Mouse (Mus musculus): ENCODE data around the gene Babam2. TPM values are rescaled to one million over a fixed set of nuclear protein-coding genes. Genes with fewer than 3 reads are reported as not detected.

Babam2 gene
- total and polyA plus RNA-seq, 2 experiments from 2014 or later, result 31.2 to 66.2 TPM

DNA sequence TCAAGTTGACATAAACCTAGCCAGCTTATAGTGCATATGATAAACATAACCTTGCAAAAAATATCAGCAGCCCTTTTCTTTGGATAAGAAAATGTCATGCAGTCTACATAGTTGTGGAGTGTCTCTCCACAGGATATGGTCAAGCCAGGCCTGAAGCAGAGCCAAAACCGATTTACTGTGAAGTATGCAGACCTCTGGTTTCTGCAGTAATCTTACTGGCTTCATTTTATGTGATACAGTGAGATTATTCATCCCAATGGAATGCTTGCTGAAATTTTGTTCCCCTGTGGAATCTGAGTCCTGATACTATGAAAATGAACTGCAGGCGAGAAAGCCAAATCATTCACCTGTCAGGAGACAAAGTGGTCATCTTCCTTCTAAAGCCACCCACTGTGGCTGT, 138.2 kb downstream of the Babam2 start:
- WGBS, result 84% methylated on average over 2 of the region's 2 CpGs
- H3K27me3 ChIP-seq (ENCODE audit: insufficient read depth, low read length), result no peaks in the 10 kb centered on the region
- no peaks in the 10 kb centered on the region for H3K36me3 ChIP-seq (ENCODE audit: insufficient read depth, low read length)
- H3K9ac ChIP-seq (replicated peaks; ENCODE audit: low read length), result no peak overlapping the region
- no peak overlapping the region for H3K4me2 ChIP-seq (ENCODE audit: low read depth, low read length)
- H3K4me1 ChIP-seq (ENCODE audit: insufficient read depth, low read length), result no peaks in the 10 kb centered on the region
- no peak for DNase-seq (ENCODE audit: low spot score)
- no peak overlapping the region for H3K27ac ChIP-seq
- H3K4me3 ChIP-seq (ENCODE audit: low read length), result no peak overlapping the region
- no peak for ATAC-seq
- no peak for TF ChIP-seq CTCF (IDR thresholded peaks at IDR 0.05; ENCODE audit: low read depth)
- no peaks in the 10 kb centered on the region; the same call in 1 of the 2 replicates for H3K9me3 ChIP-seq (ENCODE audit: low read length)

DNA sequence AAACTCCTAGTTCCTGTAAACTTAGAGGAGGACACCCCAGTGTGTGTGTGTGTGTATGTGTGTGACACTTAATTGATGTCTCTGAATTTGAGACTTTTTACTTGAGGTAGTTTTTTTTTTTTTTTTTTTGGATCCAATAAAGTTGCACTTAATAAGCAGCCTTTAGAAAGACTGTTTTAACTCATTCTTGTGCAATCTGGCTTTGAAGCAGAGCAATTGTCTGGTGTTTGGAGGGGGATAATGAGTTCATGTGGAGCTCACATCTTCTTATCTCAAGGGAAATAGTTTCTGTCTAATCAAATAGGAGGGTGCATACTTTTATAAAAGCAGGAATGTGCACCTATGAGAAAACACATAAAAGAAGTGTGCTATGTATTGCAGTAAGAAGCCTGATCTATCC, 142.5 kb downstream of the Babam2 start:
- no peaks in the 10 kb centered on the region for H3K36me3 ChIP-seq (ENCODE audit: insufficient read depth, low read length)
- TF ChIP-seq CTCF (IDR thresholded peaks at IDR 0.05; ENCODE audit: low read depth), result no peak
- no peak overlapping the region for H3K4me2 ChIP-seq (ENCODE audit: low read depth, low read length)
- H3K4me1 ChIP-seq (ENCODE audit: insufficient read depth, low read length), result no peaks in the 10 kb centered on the region
- DNase-seq (ENCODE audit: low spot score), result no peak
- H3K9ac ChIP-seq (replicated peaks; ENCODE audit: low read length), result no peak overlapping the region
- no peak overlapping the region for H3K4me3 ChIP-seq (ENCODE audit: low read length)
- H3K9me3 ChIP-seq (ENCODE audit: low read length), result no peaks in the 10 kb centered on the region; the same call in 1 of the 2 replicates
- no peaks in the 10 kb centered on the region for H3K27me3 ChIP-seq (ENCODE audit: insufficient read depth, low read length)
- no peak for ATAC-seq
- no peak overlapping the region for H3K27ac ChIP-seq

DNA sequence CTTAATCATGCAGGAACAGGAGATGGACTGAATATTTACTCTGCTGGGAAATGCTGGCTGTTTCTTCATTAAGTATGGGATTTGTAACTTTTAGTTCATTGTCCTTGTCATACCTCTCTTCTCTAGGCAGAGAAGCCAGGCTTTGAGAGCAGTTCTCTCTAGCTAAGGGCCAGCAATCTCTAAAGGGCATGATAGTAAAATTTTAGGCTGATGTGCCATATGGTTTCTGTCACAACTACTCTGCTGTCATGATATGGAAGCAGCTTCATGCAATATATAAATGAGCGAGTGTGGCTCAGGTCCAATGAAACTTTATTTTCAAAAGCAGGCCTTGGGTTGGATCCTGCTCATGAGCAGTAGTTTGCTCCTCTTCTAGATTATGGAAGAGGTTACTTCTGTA, 142.9 kb downstream of the Babam2 start:
- TF ChIP-seq CTCF (IDR thresholded peaks at IDR 0.05; ENCODE audit: low read depth), result no peak
- 93% methylated on average over 1 of the region's 1 CpGs for WGBS

DNA sequence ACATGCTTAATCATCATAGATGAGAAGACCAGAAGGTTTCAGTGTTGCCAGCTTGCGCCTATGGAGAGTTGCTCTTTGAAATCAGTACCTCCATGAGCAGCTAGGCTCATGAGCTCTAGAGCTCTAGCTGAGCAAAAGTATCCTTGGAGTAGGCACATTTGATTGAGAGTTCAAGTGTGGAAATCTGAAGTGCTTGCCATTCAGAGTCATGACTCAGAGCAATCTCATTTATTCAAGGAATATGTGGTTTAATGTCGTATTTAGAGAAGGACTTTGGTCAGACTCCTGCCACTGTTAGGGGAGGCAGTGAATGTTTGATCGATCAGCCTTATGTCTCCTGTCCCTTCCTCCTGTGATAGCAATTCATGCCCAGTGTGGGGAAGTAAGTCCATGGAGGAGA, 147.4 kb downstream of the Babam2 start:
- no peak overlapping the region for H3K9ac ChIP-seq (replicated peaks; ENCODE audit: low read length)
- no peak overlapping the region for H3K27ac ChIP-seq
- 98% methylated on average over 3 of the region's 3 CpGs for WGBS
- no peaks in the 10 kb centered on the region for H3K9me3 ChIP-seq (ENCODE audit: low read length)
- H3K4me3 ChIP-seq (ENCODE audit: low read length), result no peak overlapping the region
- no peaks in the 10 kb centered on the region for H3K27me3 ChIP-seq (ENCODE audit: insufficient read depth, low read length)
- no peaks in the 10 kb centered on the region for H3K4me1 ChIP-seq (ENCODE audit: insufficient read depth, low read length)
- ATAC-seq, result no peak
- no peak overlapping the region for H3K4me2 ChIP-seq (ENCODE audit: low read depth, low read length)
- no peak for DNase-seq (ENCODE audit: low spot score)
- H3K36me3 ChIP-seq (ENCODE audit: insufficient read depth, low read length), result no peaks in the 10 kb centered on the region
- TF ChIP-seq CTCF (IDR thresholded peaks at IDR 0.05; ENCODE audit: low read depth), result no peak

More for the DNA sequence above, 142.9 kb downstream of the Babam2 start:
- no peak overlapping the region for H3K4me2 ChIP-seq (ENCODE audit: low read depth, low read length)
- H3K27ac ChIP-seq, result no peak overlapping the region
- no peaks in the 10 kb centered on the region for H3K36me3 ChIP-seq (ENCODE audit: insufficient read depth, low read length)
- H3K9me3 ChIP-seq (ENCODE audit: low read length), result no peaks in the 10 kb centered on the region; the same call in 1 of the 2 replicates
- no peak for ATAC-seq
- DNase-seq (ENCODE audit: low spot score), result no peak
- H3K27me3 ChIP-seq (ENCODE audit: insufficient read depth, low read length), result no peaks in the 10 kb centered on the region
- no peak overlapping the region for H3K9ac ChIP-seq (replicated peaks; ENCODE audit: low read length)
- H3K4me3 ChIP-seq (ENCODE audit: low read length), result no peak overlapping the region
- H3K4me1 ChIP-seq (ENCODE audit: insufficient read depth, low read length), result no peaks in the 10 kb centered on the region

DNA sequence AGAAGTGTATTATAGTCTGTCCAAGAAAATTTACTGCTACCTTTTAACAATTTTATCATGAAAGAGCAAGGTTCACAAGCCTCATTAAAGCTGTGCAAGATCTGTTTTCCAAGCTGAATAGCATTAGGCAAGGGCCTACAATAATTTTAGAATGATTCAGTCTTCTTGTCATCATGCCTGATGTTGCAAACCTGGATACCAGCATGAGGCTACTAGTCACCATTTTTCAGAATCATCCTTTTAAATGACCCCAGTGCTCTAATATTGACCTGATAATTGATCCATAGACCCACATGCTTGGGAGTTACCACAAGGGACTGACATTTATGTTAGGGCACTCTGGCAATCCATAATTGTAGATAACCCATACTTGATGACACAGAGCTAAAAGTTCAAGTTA, 149.5 kb downstream of the Babam2 start:
- Histone ChIP-seq H3K4me3 (ENCODE audit: low read length) (no peak overlapping the region), H3K9me3 (ENCODE audit: low read length) (no peaks in the 10 kb centered on the region), H3K36me3 (ENCODE audit: insufficient read depth, low read length) (no peaks in the 10 kb centered on the region), H3K27ac (no peak overlapping the region), H3K4me1 (ENCODE audit: insufficient read depth, low read length) (no peaks in the 10 kb centered on the region), H3K4me2 (ENCODE audit: low read depth, low read length) (no peak overlapping the region), H3K9ac (replicated peaks; ENCODE audit: low read length) (no peak overlapping the region), H3K27me3 (ENCODE audit: insufficient read depth, low read length) (no peaks in the 10 kb centered on the region)
- DNase-seq (ENCODE audit: low spot score) (no peak), ATAC-seq (no peak)
- TF ChIP-seq CTCF (IDR thresholded peaks at IDR 0.05; ENCODE audit: low read depth), result no peak

DNA sequence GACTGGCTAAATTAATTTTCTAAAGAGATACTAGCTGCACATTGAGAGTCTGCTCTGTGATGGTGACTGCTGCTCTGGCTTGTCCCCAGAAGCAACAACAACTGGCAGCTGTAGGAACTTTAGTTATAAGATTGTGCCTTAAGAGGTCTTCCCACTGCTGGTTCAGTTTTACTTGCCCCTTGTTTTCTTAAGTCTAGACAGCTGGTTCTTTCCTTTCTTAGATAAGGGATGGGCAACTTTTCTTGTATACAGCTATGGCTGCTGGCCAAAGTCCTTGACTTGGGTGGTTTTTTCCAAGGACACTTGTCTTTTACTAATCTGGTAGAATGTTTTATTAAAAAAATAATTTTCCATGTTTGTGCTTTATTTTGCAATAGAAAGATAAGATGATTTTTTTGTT, 151.5 kb downstream of the Babam2 start:
- no peak for TF ChIP-seq CTCF (IDR thresholded peaks at IDR 0.05; ENCODE audit: low read depth)
- Histone ChIP-seq H3K27ac (no peak overlapping the region), H3K27me3 (ENCODE audit: insufficient read depth, low read length) (no peaks in the 10 kb centered on the region), H3K4me3 (ENCODE audit: low read length) (no peak overlapping the region), H3K9ac (replicated peaks; ENCODE audit: low read length) (no peak overlapping the region), H3K9me3 (ENCODE audit: low read length) (no peaks in the 10 kb centered on the region), H3K4me1 (ENCODE audit: insufficient read depth, low read length) (no peaks in the 10 kb centered on the region), H3K4me2 (ENCODE audit: low read depth, low read length) (no peak overlapping the region), H3K36me3 (ENCODE audit: insufficient read depth, low read length) (no peaks in the 10 kb centered on the region)
- DNase-seq (ENCODE audit: low spot score), result no peak
- no peak for ATAC-seq

DNA sequence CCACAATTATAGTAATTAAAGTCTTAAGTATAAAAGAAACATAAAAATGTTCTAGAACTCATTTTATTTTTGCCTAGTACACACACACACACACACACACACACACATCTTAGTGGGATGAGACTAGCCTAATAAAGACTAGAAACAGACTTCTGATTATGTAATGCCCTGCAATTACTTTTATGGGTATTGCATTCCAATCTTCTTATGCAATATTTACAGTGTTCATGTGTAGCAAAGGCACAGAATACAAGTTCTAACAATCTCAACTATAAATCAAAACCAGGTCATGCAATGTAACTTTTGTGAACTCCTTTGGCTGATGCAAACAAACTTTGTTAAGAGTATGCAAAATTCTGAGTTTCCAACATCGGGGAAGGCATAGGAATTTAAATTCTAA, 155.3 kb downstream of the Babam2 start:
- Histone ChIP-seq H3K27me3 (ENCODE audit: insufficient read depth, low read length) (no peaks in the 10 kb centered on the region), H3K36me3 (ENCODE audit: insufficient read depth, low read length) (no peaks in the 10 kb centered on the region), H3K9ac (replicated peaks; ENCODE audit: low read length) (no peak overlapping the region), H3K27ac (no peak overlapping the region), H3K9me3 (ENCODE audit: low read length) (no peaks in the 10 kb centered on the region), H3K4me2 (ENCODE audit: low read depth, low read length) (no peak overlapping the region), H3K4me3 (ENCODE audit: low read length) (no peak overlapping the region), H3K4me1 (ENCODE audit: insufficient read depth, low read length) (no peaks in the 10 kb centered on the region)
- 96% methylated on average over 1 of the region's 1 CpGs for WGBS
- ATAC-seq (no peak), DNase-seq (ENCODE audit: low spot score) (no peak)
- TF ChIP-seq CTCF (IDR thresholded peaks at IDR 0.05; ENCODE audit: low read depth), result no peak
